Mouse (Mus musculus): Measurements from ENCODE around the gene Slc16a4. TPM values are rescaled to one million over a fixed set of nuclear protein-coding genes. Genes with fewer than 3 reads are reported as not detected.
A peak's percentile ranks its signal among the peaks of the same experiment; 100 is the strongest.
"Not testable (repeated sequence)": the region's sequence is repeated elsewhere in the genome, so short reads cannot be mapped to it uniquely, and the experiment has no call there.

The Slc16a4 gene
- total RNA-seq, 1 experiment from 2014 or later, result 0.36 TPM

GRCm38 (mm10) chr3:107295672-107296360, 4.8 kb downstream of the Slc16a4 start:
- no peak for DNase-seq

DNA sequence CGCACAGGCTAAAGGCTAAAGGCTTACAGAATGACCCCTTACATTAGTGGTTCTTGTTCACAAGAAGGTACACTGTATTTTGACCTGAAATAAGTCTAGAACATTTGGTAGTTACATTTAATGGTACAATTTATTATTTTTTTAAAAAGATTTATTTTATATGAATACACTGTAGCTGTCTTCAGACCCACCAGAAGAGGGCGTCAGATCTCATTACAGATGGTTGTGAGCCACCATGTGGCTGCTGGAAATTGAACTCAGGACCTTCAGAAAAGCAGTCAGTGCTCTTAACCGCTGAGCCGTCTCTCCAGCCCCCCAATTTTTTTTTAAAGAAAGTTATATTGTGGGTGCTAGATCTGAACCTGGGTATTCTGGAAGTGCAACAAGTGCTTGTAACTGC, 5.9 kb downstream of the Slc16a4 start:
- not testable (repeated sequence) for DNase-seq

GRCm38 (mm10) chr3:107317338-107317737, 26.3 kb downstream of the Slc16a4 start:
- no peak for DNase-seq

GRCm38 (mm10) chr3:107321141-107321540, 30.1 kb downstream of the Slc16a4 start:
- peak; percentile 19 for DNase-seq

GRCm38 (mm10) chr3:107321776-107322175, 30.7 kb downstream of the Slc16a4 start:
- no peak for DNase-seq

DNA sequence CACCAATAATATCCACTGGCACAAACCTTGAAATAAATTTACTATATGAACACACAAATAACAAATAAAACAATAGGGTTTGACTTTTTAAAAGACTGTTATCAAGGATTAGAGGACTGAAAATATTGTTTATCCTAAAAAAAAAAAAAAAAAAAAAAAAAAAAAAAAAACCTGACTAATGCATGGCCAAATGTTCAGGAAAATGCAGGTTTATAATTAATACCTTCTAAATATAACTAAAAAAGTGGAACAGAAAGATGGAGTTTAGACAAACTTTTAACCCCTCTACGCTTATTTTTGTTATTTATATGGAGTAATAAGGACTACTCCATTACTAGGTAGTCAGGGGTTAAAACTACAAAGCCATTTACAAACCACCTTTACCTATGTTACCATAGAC, 35.4 kb downstream of the Slc16a4 start:
- no peak for DNase-seq

GRCm38 (mm10) chr3:107330503-107331424, 39.7 kb downstream of the Slc16a4 start:
- peak; percentile 37 for DNase-seq

DNA sequence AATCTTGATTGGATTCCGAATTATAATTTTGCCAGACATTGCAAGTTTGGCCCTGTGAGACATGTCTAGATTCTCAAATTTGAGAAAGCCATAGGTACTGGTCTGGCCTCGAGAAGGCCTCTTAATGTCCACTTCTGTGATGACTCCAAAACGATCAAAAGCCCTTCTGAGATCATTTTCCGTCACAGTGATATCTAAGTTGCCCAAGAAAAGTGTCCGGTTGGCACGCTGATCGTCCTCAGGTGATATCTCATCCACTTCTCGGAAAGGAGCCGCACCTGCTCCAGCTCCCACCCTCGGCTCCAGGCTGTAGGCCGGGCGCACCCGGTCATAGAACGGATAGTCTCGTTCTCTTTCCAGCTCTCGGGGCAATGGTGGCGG, 40.7 kb downstream of the Slc16a4 start:
- no peak for DNase-seq

- peak; percentile 62 for DNase-seq
These were observed 41.3 kb downstream of the Slc16a4 start for GRCm38 (mm10) chr3:107332127-107332959.

- peak; percentile 89 for DNase-seq
These were observed 41.9 kb downstream of the Slc16a4 start for GRCm38 (mm10) chr3:107332960-107333380.

DNA sequence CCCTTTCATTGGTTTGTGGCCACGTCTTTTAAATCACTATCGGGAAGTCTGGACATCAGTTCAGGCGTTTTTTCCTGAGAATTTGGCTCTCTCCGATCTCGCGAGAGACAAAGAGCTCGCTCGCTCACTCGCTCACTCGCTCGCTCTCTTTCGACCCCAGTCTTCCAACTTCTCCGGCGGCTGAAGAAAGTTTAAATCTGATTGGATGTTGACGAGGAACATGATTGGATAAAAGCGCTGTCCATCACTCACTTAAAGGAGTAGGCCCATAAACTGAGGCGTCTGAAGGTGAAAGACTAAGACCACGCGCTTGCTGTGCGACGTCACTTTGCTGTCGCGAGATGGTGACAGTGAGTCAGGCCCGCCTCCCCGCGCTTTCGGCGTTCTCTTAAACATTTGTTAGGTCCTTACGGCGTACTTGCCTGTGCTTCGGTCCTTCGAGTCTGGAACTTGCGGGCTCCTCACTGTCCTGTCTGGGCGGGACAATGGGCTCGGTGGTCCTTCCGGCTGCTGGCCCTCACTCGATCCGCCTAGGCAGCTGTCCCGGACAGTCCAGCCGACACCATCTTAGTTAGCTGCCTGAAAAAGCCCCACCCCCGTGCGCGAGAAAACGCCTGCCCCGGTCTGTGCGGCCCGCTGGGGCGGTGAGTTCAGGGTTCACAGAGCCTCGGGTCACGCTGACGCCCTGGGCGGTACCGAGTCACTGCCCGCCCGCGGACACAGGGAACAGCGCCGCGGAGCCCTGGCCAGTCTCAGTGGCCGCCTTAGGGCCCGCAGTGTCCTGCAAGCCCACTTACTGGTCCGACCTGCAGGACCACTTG, 42.6 kb downstream of the Slc16a4 start, which contains the start of gene Rbm15:
Gene Rbm15 (minus strand): TSS at position 293 of the 821 bp plus-strand sequence.
- DNase-seq, result peak; percentile 94

- DNase-seq, result no peak
These were observed 43.3 kb downstream of the Slc16a4 start for GRCm38 (mm10) chr3:107334202-107334934.

- DNase-seq, result no peak
These were observed 52.9 kb downstream of the Slc16a4 start for GRCm38 (mm10) chr3:107343971-107344370.

- DNase-seq, result no peak
These were observed 54.1 kb downstream of the Slc16a4 start for GRCm38 (mm10) chr3:107345033-107345725.

- DNase-seq, result peak; percentile 27
These were observed 58.0 kb downstream of the Slc16a4 start for GRCm38 (mm10) chr3:107349006-107349405.

- DNase-seq, result no peak
These were observed 60.7 kb downstream of the Slc16a4 start for GRCm38 (mm10) chr3:107351706-107352105.

GRCm38 (mm10) chr3:107355618-107356260, 64.7 kb downstream of the Slc16a4 start:
- DNase-seq, result no peak

DNA sequence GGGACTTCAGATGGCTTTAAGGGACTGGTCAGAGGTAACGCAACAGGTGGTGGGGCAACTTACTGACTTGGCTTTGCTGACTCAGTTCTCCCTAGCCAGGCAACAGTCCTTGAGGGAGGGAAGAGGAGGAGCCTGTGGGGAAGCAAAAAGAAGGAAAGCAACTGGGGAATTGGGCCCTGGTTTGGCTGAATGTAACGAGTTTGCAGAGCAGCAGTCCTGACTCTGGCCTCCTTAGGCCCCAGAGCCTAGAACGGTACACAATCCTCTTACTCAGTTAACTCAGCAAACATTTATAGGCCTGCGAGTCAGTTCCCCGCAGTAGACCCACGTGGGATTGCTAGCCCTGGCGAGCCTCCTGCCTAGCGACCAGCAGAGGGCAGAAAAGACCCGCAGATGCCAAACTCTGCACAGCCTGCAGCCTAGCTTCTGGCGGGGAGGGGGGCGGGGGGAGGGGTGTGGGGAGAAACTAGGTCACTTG, 66.0 kb downstream of the Slc16a4 start:
- peak; percentile 79 for DNase-seq

DNA sequence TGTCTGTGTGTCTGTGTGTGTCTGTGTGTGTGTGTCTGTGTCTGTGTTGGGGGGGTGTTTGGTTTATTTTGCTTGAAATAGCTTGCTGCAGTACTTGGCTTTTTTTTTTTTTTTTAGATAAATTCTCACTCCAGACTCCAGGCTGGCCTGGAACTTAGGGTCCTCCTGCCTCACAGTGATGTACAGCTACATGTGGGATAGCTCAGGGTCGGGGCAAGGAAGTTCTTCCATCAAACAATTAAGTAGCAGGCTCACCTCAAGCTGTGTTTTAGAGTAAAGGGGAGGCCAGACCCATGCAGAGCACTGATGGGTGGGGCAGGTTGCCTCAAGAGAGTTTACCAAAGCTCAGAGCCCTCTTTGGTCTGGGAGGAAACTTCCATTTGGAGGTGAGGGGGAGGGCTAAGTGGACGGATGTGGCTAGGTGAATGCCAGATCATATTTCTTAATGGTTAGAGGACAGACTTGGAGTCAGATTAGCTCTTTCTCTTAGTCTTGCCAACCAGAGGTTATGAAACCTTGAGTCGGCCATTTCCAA, 66.7 kb downstream of the Slc16a4 start:
- DNase-seq, result no peak

All from adrenal gland, postnatal 25 days (tissue).